Mouse (Mus musculus) myocyte (in vitro differentiated cells): Measurements from ENCODE around the gene Tmpo.

Experiments
- E2F4 ChIP-seq: IDR thresholded peaks from one replicate; pipeline ENCODE4 v1.6.1; 2011; ENCODE audit warnings: mild to moderate bottlenecking, control low read depth, moderate library complexity; ENCODE audit not compliant: insufficient read depth
- MYOG ChIP-seq, 3 experiments: IDR thresholded peaks; one replicate each; pipeline ENCODE4 v1.6.1; 2011; ENCODE audit warnings: control low read depth in 2 of 3, low read depth in 2 of 3, mild to moderate bottlenecking in 2 of 3; ENCODE audit not compliant: insufficient read length in 2 of 3, control insufficient read depth in 1 of 3, insufficient read depth in 1 of 3
- USF1 ChIP-seq: IDR thresholded peaks from one replicate; pipeline ENCODE4 v1.6.1; 2011; ENCODE audit warnings: low read depth, mild to moderate bottlenecking, control low read depth, moderate library complexity

GRCm38 (mm10) chr10:91207275-91207674 is 26.2 kb upstream of the Tmpo start:
- TF ChIP-seq MYOG (IDR thresholded peaks at IDR 0.05; ENCODE audit: control insufficient read depth in 1 of 3, insufficient read depth in 1 of 3, insufficient read length in 2 of 3, low read depth in 2 of 3) (no peak), USF1 (no peak), E2F4 (no peak)
